Mouse (Mus musculus): ENCODE results near the gene Irgm1.
"Not testable (repeated sequence)": the region's sequence is repeated elsewhere in the genome, so short reads cannot be mapped to it uniquely, and the experiment has no call there.

Irgm1 gene

DNA sequence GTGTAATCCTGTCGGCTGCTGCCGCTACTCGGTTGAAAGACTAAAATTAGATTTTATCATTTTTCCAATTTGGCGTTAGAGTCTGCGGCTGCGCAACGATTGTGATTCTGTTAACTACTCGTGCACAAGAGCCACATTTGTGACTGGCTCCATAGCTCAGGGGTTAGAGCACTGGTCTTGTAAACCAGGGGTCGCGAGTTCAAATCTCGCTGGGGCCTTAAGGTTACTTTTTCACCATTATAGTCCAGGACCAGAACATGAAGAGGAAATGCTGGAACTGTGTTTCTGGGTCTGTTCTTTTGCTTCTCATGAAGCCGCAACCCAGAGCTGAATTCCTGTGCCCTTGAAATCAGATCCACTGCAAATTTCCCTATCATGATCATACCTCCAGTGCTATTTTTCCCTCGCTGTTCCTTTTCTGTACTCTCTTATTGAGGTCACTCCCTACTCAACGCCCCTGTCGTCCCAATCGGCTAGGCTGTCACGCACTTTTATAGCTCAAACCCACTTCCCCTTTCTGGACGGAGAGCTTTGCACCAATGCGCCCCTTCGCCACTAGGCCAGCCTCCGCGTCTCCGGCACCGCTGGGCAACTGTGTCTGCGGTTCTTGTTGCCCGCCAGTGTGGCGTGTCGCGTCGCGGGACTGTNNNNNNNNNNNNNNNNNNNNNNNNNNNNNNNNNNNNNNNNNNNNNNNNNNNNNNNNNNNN lies 17.9 kb downstream of the Irgm1 start:
- peak; percentile 72 to 77 for DNase-seq (ENCODE audit: low spot score in 2 of 2)

DNA sequence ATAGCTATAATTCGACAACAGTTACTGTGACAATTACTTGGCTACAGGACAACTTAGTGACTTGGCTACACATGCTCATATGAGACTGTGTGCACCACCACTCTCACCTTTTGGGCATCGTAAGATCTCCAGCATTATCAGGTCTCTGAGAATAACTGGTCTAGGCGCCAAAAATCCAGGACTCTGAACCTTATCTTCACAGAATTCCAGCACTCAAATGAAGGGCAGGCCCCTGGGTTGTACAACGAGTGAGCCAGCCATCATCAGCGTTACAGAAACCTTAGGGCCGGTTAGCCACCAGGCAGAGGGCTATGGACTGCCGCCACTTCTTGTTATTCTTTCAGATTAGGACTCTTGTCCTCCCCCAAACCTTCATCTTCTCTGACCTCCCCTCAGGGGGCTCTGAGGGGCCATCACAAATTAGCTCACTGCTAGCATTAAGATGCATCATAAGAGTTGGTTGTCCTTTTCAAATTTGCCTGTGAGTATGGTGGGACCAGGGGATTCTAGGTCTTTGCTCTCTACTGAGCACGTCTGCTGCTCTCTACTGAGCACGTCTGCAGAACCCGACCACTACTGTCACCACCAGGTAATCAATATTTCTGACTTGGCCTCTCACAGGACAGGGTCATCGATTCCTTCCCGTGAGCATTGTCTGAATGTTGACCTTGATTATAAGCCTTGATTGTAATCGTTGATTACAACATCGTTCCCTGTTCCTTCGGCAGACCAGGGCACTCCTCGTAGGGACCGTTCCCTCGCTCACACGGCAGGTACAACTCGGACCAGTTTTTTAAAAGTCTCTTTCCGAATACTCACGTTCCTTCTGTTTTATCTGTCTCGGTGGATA lies 18.6 kb downstream of the Irgm1 start:
- no peak for DNase-seq (ENCODE audit: low spot score in 2 of 2)

- DNase-seq (ENCODE audit: low spot score in 2 of 2), result no peak
Observed at GRCm38 (mm10) chr11:48852190-48852589, 19.3 kb downstream of the Irgm1 start.

DNA sequence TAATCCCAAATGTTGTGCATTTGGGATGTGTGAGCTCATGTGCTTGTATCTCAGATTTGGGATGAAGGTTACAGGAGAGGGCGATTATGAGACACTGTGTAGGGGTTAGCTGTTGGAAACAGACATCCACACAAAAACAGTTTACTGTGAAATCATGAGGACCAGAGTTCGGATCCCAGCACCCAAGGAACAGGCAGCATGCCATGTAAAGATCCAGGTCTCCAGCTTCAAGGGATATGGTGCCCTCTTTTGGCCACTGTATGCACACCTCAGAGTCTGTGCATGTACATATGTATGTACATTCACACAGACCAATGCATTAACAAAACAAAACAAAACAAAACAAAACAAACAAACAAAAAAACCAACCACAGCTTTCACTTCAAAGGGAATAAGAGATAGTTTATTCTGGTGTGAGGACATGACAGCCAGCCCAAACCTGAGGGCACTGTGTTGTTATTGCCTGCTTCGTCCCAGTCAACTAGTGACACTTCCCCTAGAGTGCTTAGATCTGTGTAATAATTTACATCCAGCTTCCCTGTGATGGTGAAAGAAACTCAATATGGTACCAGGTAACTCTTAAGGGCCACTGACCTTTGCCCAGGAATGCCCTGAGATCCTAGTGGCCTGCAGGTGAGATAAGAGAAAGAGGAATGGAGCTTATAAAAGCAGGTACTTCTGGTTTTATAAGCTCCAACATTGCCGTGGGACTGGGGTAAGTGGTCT lies 20.1 kb downstream of the Irgm1 start:
- no peak for DNase-seq (ENCODE audit: low spot score in 2 of 2)

DNA sequence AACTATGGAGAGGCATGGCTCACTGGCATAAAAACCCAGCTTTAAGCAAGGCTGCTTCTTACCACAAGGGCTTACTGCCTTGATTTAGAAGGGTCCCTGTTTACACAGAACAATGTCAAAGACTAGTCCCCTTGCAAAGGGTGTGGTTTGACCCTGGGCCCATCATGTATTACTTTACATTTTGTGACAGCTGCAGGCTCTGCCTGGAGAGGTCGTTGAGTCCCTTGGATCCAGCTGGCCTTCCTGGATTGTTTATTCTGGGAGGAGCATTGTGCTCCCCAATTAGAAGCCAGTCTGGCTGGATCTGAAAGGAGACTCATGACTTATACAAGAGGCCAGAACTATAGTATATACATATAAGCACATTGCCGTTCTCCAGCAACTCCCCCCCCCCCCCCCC lies 21.2 kb downstream of the Irgm1 start:
- DNase-seq (ENCODE audit: low spot score in 2 of 2), result no peak

- DNase-seq (ENCODE audit: low spot score in 2 of 2), result no peak
Observed at GRCm38 (mm10) chr11:48846881-48847280, 24.6 kb downstream of the Irgm1 start.

DNA sequence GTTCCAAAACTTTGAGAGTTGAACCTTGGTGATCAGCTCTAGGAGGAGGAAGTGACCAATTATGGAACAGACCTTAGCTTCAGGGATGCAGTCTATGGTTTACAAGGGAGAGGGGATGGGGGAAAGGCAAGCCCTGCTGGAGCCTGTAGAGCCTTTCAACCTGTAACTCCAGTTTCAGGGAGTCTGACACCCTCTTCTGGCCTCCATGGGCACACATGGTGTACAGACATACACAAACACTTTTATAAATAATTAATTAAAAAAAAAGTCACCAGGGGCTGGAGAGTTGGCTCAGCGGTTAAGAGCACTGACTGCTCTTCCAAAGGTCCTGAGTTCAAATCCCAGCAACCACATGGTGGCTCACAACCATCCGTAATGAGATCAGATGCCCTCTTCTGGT lies 25.1 kb downstream of the Irgm1 start:
- not testable (repeated sequence) for DNase-seq (ENCODE audit: low spot score in 2 of 2)

DNA sequence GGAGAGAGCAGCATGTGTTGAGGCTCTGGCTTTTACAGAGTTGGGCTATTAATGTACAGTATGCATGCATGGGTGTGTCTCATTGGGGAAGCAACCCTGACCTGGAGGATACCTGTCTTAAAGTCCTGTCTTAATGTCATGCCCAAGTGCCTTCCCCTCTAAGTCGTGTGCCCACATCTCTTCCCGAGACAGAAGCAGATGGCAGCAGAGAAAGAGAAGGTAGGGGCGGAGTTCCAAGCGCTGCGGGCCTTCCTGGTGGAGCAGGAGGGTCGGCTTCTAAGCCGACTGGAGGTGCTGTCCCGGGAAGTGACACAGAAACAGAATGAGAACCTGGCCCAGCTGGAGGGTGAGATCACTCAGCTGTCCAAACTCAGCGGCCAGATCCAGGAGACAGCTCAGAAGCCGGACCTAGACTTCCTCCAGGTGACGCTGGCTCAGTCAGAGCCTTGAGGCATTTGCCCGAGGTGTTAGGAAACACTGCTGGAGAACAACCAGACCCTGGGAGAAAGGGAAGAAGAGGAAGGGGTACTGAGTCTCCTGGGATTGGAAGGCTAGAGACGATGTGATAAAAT lies 26.2 kb downstream of the Irgm1 start:
- DNase-seq (ENCODE audit: low spot score in 2 of 2), result no peak

- DNase-seq (ENCODE audit: low spot score in 2 of 2), result no peak
Observed at GRCm38 (mm10) chr11:48844309-48844708, 27.2 kb downstream of the Irgm1 start.

DNA sequence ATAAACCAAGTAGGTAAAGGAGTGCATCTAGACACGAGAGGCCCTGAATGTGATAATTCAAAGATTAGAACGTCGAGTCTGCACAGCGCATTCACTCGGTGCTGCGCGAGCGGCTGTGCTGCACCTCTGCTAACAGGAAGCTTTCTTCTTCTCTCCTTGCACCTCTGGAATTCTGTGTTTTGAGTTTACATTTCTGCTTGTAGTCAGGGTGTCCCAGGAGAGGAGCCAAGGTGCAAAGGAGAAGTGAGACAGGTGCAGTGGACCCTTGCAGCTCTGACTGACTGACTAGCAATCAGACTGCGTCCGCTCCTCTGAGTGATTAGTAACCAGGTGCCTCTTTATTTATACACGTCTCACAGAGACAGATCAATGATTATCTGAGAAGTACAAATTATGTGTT lies 28.3 kb downstream of the Irgm1 start:
- DNase-seq (ENCODE audit: low spot score in 2 of 2), result no peak

DNA sequence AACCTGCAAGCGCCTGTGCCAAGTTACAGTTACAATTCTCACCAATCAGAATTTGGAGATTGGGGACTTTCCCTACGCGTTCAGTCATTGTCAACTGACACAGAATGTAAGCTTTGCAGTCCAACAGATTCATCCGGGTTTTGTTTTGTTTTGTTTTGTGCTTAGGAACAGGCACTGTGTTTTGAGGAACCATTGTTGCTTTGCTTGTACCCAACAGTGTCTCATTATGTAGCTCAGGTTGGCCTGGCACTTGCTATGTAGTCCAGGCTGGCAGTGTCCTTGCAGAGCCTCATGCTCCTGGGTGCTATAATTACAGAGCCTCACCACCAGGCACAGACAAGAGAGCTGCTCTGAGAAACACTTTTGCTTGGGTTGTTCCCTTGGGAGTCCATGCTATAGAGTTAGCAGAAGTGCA lies 29.1 kb downstream of the Irgm1 start:
- no peak for DNase-seq (ENCODE audit: low spot score in 2 of 2)

GRCm38 (mm10) chr11:48841213-48841612 lies 30.3 kb downstream of the Irgm1 start:
- no peak for DNase-seq (ENCODE audit: low spot score in 2 of 2)

DNA sequence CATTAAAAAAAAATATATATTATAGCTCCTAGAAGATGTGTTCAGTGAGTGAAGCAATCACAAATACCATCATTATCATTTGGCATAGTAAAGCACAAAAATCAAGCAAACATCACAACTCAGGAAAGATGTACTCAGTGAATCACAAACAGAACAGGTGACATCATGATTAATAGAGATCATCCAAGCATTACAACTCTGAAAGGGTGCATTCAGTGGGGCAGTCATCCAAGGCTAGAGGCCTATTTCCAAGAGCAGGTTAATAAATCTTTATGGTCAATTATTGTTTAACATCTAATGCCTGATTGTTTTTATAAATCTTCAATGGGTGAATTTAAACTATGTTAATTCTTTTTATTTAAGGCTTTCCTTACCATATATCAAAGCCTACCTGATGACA lies 30.7 kb downstream of the Irgm1 start:
- no peak for DNase-seq (ENCODE audit: low spot score in 2 of 2)

DNA sequence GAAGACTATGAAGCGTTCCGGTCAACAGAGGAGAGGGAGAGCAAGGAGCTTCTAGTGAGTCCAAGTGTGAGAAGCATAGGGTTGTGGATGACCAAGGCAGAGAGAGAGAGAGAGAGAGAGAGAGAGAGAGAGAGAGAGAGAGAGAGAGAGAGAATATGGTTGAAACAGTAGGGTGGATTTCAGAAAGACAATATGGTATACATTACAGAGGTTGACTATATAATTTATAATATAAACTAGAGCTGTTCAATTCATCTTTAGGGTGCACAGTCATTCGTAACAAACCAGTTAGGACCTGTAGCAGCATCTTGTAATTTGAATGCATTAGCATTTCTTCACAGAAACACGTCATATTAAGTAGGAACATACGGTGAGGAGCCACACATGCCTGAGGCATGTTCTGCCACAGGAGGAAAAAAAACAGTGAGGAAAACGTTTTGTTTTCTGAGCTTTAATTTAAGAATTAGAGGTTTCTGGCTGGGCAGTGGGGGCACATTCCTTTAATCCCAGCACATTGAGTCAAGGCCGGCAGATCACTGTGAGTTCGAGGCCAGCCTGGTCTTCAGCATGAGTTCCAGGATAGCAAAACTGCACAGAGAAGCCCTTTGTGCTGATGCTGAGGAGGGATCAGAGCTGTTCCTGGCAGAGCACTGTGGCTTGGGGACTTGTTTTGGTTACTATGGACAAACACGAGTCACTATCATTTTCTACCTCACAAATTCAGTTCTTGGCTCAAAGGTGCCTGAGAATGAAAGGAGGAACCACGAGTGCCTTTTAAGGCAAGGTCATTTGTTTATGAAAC lies 32.4 kb downstream of the Irgm1 start:
- no peak for DNase-seq (ENCODE audit: low spot score in 2 of 2)

DNA sequence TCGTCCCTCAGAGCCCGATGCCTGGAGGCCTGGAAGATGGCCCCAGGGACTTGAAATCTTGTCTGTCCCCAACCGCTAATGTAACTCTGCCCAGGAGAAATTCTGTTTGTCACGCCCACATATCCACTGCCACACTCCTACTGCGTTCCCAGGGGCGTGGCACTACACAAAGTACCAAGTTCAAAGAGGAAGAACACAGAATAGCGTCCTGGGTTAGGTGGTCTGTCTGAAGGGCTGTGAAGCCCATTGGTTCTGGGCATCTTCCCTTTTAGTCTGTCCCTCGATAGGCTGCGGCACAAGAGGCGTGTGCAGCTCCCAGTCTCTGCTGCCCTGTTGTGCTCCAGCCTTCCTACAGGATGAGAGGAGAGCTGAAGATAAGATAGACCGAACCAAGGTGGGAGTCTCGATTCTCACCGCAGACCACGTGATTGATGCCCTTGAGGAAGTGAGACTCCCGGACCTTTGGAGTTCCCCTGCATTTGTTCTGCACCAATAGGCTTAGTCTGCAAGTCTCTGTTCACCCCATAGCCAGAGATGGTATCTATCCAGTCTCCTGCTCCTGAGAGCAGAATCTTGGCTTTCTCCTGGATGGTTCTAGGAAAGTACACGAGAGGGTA lies 33.2 kb downstream of the Irgm1 start:
- DNase-seq (ENCODE audit: low spot score in 2 of 2), result no peak

GRCm38 (mm10) chr11:48837310-48838180 lies 33.9 kb downstream of the Irgm1 start:
- DNase-seq (ENCODE audit: low spot score in 2 of 2), result peak; percentile 42 to 60

DNA sequence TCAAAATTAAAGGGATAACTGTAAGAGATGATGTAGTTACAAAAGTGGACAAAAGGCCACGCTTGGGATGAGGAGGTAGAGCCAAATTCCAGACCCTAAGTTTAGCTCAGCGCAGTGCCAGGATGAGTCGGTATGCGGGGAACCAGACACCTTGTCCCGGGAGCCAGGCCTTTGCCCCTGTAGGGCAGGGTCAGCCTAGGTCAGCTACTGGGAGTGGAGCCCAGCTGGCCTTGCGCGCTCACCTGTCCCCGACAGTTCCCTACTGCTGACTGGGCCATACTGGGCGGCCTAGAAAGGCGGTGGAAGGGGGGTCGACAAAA lies 34.5 kb downstream of the Irgm1 start:
- no peak for DNase-seq (ENCODE audit: low spot score in 2 of 2)

- no peak for DNase-seq (ENCODE audit: low spot score in 2 of 2)
Observed at GRCm38 (mm10) chr11:48835923-48836322, 35.6 kb downstream of the Irgm1 start.

DNA sequence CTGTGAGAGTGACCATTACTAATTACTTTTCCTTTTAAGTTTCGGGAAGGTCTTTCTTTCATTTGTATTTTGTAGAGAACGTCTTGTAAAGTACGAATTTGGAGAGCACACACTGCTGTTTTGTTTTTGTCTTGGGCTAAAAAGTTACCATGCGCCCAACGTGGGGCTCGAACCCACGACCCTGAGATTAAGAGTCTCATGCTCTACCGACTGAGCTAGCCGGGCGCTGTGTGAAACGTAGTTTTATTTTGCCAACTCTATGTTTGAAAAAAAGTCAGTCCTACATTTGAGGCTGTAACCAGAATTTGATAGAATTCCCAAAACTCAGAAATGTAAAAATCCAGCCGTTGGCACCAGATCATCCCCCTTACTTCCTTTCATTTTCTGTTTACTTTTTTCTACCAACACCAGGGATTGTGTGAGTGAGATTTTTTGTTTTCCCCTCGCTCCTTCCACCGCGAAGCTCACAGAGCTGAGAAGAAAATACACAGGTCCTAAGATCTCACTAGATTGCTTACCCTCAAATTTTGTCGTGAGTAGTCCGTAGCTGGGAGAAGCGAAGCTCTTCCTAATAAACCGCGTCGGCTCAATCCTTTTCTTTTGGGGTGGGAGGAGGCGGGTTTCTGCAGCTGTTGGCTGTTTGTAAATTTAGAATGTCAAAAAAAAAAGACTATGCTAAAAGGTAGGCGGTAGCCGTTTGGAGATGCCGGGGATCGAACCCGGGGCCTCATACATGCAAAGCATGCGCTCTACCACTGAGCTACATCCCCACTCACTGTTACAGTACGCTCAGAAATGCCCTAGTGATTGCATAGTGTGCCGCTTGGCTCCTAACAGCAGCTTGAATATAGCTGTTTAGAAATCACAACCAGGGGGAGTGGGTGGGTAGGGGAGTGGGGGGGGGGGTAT lies 37.5 kb downstream of the Irgm1 start:
- peak; percentile 83 to 88 for DNase-seq (ENCODE audit: low spot score in 2 of 2)
